Mouse (Mus musculus): ENCODE results near the gene Sp1. TPM values are rescaled to one million over a fixed set of nuclear protein-coding genes. Genes with fewer than 3 reads are reported as not detected.

The Sp1 gene
- polyA plus RNA-seq, 1 experiment = 17.6 TPM

DNA sequence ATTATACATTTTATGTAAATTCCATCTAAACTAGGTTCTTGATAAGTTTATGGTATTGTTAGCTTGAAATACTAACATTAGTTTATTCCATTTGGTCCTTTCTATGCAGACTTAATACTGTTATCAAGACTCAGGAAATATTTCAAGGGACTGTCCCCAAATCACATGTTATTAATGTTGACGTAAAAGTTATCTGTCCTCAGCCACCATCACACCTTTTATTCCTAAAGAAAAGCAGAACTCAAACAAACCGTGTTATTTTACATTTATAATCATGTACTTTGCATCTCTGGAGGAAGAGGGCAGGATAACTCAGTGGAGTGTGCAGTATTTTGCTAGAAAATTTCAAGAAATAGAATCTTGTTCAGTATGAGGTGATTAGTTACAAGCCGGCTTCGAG is 27.2 kb downstream of the Sp1 start:
- H3K27me3 ChIP-seq (replicated peaks; ENCODE audit: control insufficient read depth, insufficient read depth, low read length) = no peaks in the 10 kb centered on the region
- H3K4me3 ChIP-seq (ENCODE audit: insufficient read depth, low read depth, low read length) = no peak overlapping the region
- no peaks in the 10 kb centered on the region for H3K4me1 ChIP-seq (ENCODE audit: control insufficient read depth, insufficient read depth, low read length)
- WGBS = 92% methylated on average over 4 of the region's 4 CpGs
- no peak overlapping the region for H3K27ac ChIP-seq (ENCODE audit: insufficient read depth, low read depth, low read length)
- TF ChIP-seq POLR2A (IDR thresholded peaks at IDR 0.05; ENCODE audit: low read depth, low read length) (no peak), CTCF (conservative IDR thresholded peaks at IDR 0.05; ENCODE audit: insufficient read depth, insufficient read length, low read depth, low read length) (no peak)
- H3K36me3 ChIP-seq (ENCODE audit: control insufficient read depth, insufficient read depth, low read length) = peaks cover 11% of the 10 kb centered on the region
- no peak for DNase-seq

DNA sequence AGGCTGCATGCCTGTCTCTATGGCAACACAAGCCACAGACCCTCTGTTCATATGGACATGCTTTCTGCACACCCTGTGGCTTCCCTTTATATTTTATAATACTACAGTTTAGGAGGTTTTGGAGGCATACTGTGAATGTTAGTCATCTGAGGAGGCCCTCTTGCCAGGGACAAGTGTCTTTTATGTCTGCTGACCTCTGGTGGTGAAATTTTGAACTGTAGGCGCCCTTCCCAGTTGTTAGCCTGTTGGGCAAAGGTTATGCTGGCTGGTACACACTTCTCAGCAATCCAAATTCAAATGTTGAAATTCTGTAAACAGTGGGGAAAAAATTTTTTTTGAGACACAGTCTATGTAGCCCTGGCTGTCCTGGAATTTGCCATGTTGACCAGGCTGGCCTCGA is 36.5 kb downstream of the Sp1 start:
- WGBS = 49% methylated on average over 2 of the region's 2 CpGs
- Histone ChIP-seq H3K27me3 (replicated peaks; ENCODE audit: control insufficient read depth, insufficient read depth, low read length) (no peaks in the 10 kb centered on the region), H3K27ac (ENCODE audit: insufficient read depth, low read depth, low read length) (no peak overlapping the region), H3K36me3 (ENCODE audit: control insufficient read depth, insufficient read depth, low read length) (no peaks in the 10 kb centered on the region), H3K4me1 (ENCODE audit: control insufficient read depth, insufficient read depth, low read length) (no peaks in the 10 kb centered on the region), H3K4me3 (ENCODE audit: insufficient read depth, low read depth, low read length) (no peak overlapping the region)
- DNase-seq = peak; percentile 86
- TF ChIP-seq CTCF (conservative IDR thresholded peaks at IDR 0.05; ENCODE audit: insufficient read depth, insufficient read length, low read depth, low read length) = peak; percentile 78
- TF ChIP-seq POLR2A (IDR thresholded peaks at IDR 0.05; ENCODE audit: low read depth, low read length) = no peak

DNA sequence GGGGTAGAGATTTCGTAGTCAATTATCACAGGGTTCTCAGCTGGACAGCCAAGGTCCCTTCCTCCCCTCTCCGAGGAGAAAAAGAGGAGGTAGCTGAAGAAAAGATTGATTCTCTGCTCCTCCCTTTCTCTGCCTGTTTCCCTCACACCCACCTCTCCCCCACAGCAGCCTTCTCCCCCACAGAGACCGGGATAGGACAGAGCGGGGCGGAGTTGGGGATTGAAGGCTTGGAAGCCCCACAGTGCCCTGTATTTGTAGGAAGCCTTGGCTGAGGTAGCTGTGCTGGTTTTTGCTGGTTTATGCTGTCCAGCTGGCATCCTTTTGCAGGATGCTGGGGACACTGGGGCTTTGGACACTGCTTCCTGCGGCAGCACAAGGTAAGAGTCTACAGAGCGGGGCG is 39.2 kb downstream of the Sp1 start, which contains the start of gene Amhr2:
Gene Amhr2 (plus strand): TSS at position 222 of the 400 bp plus-strand sequence.
- 67% methylated on average over 8 of the region's 8 CpGs for WGBS
- no peak for DNase-seq

DNA sequence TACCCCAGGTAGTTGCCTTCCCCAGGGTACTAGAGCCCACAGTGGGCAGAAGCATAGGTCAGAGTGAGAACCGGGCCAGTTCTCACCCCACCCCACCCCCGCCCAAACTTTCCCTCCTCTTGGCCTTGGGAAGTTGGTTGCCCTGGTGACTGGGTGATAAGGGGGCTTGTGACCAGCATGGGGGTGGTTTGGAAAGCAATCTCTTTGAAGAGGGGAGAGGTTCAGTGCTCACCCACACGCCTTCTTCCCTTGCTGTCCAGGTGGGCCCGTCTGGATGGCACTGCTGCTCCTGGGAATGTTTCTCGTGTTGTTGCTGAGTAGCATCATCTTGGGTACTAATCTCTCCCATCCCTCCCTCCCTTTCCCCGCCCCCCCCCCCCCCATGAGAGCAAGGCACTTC is 40.5 kb downstream of the Sp1 start:
- Histone ChIP-seq H3K4me1 (ENCODE audit: control insufficient read depth, insufficient read depth, low read length) (peaks cover 5% of the 10 kb centered on the region; the same call in 1 of the 2 replicates), H3K4me3 (ENCODE audit: insufficient read depth, low read depth, low read length) (no peak overlapping the region), H3K27ac (ENCODE audit: insufficient read depth, low read depth, low read length) (no peak overlapping the region), H3K36me3 (ENCODE audit: control insufficient read depth, insufficient read depth, low read length) (no peaks in the 10 kb centered on the region), H3K27me3 (replicated peaks; ENCODE audit: control insufficient read depth, insufficient read depth, low read length) (no peaks in the 10 kb centered on the region)
- TF ChIP-seq POLR2A (IDR thresholded peaks at IDR 0.05; ENCODE audit: low read depth, low read length) (no peak), CTCF (conservative IDR thresholded peaks at IDR 0.05; ENCODE audit: insufficient read depth, insufficient read length, low read depth, low read length) (no peak)
- no peak for DNase-seq
- 63% methylated on average over 5 of the region's 6 CpGs for WGBS

More for the DNA sequence above, 39.2 kb downstream of the Sp1 start, which contains the start of gene Amhr2:
- Histone ChIP-seq H3K4me1 (ENCODE audit: control insufficient read depth, insufficient read depth, low read length) (no peaks in the 10 kb centered on the region), H3K27ac (ENCODE audit: insufficient read depth, low read depth, low read length) (no peak within 1 kb of the TSS), H3K36me3 (ENCODE audit: control insufficient read depth, insufficient read depth, low read length) (no peaks in the 10 kb centered on the region), H3K27me3 (replicated peaks; ENCODE audit: control insufficient read depth, insufficient read depth, low read length) (no peaks in the 10 kb centered on the region), H3K4me3 (ENCODE audit: insufficient read depth, low read depth, low read length) (no peak within 1 kb of the TSS)
- no peak for TF ChIP-seq POLR2A (IDR thresholded peaks at IDR 0.05; ENCODE audit: low read depth, low read length)

DNA sequence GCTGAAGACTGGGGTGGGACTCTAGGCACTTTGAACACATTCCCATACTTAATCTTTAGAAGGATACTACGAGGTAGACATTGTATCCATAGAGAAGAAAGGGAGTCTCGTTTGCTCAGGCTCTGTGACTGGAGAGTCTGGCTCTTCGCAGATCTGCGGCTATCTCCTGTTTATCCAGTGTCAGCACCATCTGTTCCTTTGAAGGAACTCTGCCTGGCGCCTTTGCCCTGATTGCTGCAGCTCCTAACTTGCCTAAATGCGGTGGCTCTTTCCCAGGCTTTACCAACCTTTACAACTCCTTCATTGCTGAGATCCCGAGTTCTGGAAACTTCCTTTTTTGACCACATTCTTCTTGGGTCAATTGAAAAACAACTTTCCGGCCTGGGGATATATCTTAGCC is 43.4 kb downstream of the Sp1 start:
- H3K27ac ChIP-seq (ENCODE audit: insufficient read depth, low read depth, low read length) = no peak overlapping the region
- no peaks in the 10 kb centered on the region for H3K27me3 ChIP-seq (replicated peaks; ENCODE audit: control insufficient read depth, insufficient read depth, low read length)
- TF ChIP-seq CTCF (conservative IDR thresholded peaks at IDR 0.05; ENCODE audit: insufficient read depth, insufficient read length, low read depth, low read length) (no peak), POLR2A (IDR thresholded peaks at IDR 0.05; ENCODE audit: low read depth, low read length) (no peak)
- DNase-seq = no peak
- no peak overlapping the region for H3K4me3 ChIP-seq (ENCODE audit: insufficient read depth, low read depth, low read length)
- WGBS = 73% methylated on average over 8 of the region's 8 CpGs
- H3K4me1 ChIP-seq (ENCODE audit: control insufficient read depth, insufficient read depth, low read length) = peaks cover 5% of the 10 kb centered on the region; the same call in 1 of the 2 replicates
- no peaks in the 10 kb centered on the region for H3K36me3 ChIP-seq (ENCODE audit: control insufficient read depth, insufficient read depth, low read length)

DNA sequence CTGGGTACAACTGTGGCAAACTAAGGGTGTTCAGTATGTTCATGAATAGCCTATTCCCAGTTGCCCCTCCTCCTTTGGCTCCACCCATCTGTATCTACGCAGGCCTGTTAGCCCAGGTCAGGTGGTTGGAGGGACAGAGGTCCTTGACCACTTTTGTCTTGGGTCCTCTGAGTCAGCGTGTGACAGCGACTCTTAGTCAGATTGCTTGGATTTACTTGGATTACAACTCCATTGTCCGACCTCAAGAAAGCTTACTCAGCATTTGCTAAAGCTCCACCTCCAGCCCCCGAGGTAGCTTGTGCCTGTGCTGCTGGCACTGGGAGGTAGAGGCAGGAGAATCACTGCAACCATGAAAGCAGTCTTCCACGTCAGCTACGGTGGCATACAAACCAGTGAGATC is 45.0 kb downstream of the Sp1 start:
- DNase-seq = peak; percentile 61
- Histone ChIP-seq H3K4me3 (ENCODE audit: insufficient read depth, low read depth, low read length) (peak overlapping the region; percentile 4; the same call in 1 of the 2 replicates), H3K36me3 (ENCODE audit: control insufficient read depth, insufficient read depth, low read length) (no peaks in the 10 kb centered on the region), H3K27me3 (replicated peaks; ENCODE audit: control insufficient read depth, insufficient read depth, low read length) (no peaks in the 10 kb centered on the region), H3K4me1 (ENCODE audit: control insufficient read depth, insufficient read depth, low read length) (peaks cover 5% of the 10 kb centered on the region; the same call in 1 of the 2 replicates), H3K27ac (ENCODE audit: insufficient read depth, low read depth, low read length) (peak overlapping the region; percentile 25)
- WGBS = 14% methylated on average over 7 of the region's 7 CpGs
- TF ChIP-seq CTCF (conservative IDR thresholded peaks at IDR 0.05; ENCODE audit: insufficient read depth, insufficient read length, low read depth, low read length) (no peak), POLR2A (IDR thresholded peaks at IDR 0.05; ENCODE audit: low read depth, low read length) (no peak)

DNA sequence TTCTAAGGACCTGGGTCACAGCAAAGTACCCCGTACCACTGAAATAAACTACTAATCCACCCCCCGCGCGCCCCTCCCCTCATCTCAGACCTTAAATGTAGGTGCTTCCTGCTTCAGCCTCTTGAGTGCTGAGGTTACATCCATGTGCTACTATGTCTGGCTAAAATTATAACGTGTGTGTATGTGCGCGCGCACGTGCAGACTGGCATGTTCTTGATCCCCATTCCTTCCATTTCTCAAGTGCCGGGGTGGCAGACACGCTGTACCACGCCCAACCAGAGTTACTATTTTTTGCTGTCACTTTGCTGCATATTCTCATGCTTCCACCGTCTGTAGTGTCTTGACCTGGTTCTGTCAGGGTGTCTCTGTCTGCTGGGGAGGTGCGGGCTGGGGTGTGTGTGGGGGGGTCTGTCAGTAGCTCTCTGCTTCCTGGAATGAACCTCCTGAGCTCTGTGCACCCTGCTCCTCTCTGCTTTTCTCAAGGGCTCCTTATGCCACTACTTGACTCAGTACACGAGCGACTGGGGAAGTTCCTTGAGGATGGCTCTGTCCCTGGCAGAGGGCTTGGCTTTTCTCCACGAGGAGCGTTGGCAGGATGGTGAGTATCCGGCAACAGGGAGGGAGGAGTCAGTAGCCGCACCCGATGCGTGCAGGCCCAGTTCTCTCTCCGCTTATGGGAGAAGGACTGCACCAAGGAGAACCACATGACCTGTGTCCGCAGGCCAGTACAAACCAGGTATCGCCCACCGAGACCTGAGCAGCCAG is 45.9 kb downstream of the Sp1 start:
- WGBS = 80% methylated on average over 26 of the region's 26 CpGs
- no peak for DNase-seq
- TF ChIP-seq CTCF (conservative IDR thresholded peaks at IDR 0.05; ENCODE audit: insufficient read depth, insufficient read length, low read depth, low read length) = no peak
- no peak for TF ChIP-seq POLR2A (IDR thresholded peaks at IDR 0.05; ENCODE audit: low read depth, low read length)
- Histone ChIP-seq H3K36me3 (ENCODE audit: control insufficient read depth, insufficient read depth, low read length) (no peaks in the 10 kb centered on the region), H3K4me1 (ENCODE audit: control insufficient read depth, insufficient read depth, low read length) (peaks cover 5% of the 10 kb centered on the region; the same call in 1 of the 2 replicates), H3K27me3 (replicated peaks; ENCODE audit: control insufficient read depth, insufficient read depth, low read length) (no peaks in the 10 kb centered on the region), H3K27ac (ENCODE audit: insufficient read depth, low read depth, low read length) (no peak overlapping the region), H3K4me3 (ENCODE audit: insufficient read depth, low read depth, low read length) (no peak overlapping the region)
